Mouse (Mus musculus) liver, embryonic 13.5 days (tissue): ENCODE measurements around the gene Cep19. TPM values are rescaled to one million over a fixed set of nuclear protein-coding genes. Genes with fewer than 3 reads are reported as not detected.
A peak's percentile ranks its signal among the peaks of the same experiment; 100 is the strongest.
"Not testable (repeated sequence)": the region's sequence is repeated elsewhere in the genome, so short reads cannot be mapped to it uniquely, and the experiment has no call there.

Experiments used
- ATAC-seq: fragments of 200-750 bp; cut with Nextera tagmentation; 2 replicates; pipeline ENCODE4 v1.8.0; 2017; ENCODE audit warnings: low read depth, mild to moderate bottlenecking, moderate number of reproducible peaks, moderate library complexity
- DNase-seq: peaks from one replicate; pipeline ENCODE4 v3.0.0; 2022
- H3K27ac ChIP-seq: fragments of 300-500 bp; sonication (generic); 2 replicates; pipeline ENCODE4 v1.5.1; 2015; ENCODE audit warnings: moderate library complexity, mild to moderate bottlenecking, inconsistent platforms
- H3K27me3 ChIP-seq: fragments of 300-500 bp; sonication (generic); 2 replicates; pipeline ENCODE4 v1.6.1; 2015; ENCODE audit warnings: mild to moderate bottlenecking, inconsistent platforms
- H3K36me3 ChIP-seq: fragments of 300-500 bp; sonication (generic); 2 replicates; pipeline ENCODE4 v1.6.1; 2015; ENCODE audit warnings: mild to moderate bottlenecking, inconsistent platforms
- H3K4me1 ChIP-seq: fragments of 300-500 bp; sonication (generic); replicated peaks from 2 replicates; pipeline ENCODE4 v1.6.1; 2015; ENCODE audit warnings: inconsistent platforms
- H3K4me2 ChIP-seq: fragments of 300-500 bp; sonication (generic); 2 replicates; pipeline ENCODE4 v1.6.1; 2015; ENCODE audit warnings: inconsistent platforms, mild to moderate bottlenecking, moderate library complexity
- H3K4me3 ChIP-seq: fragments of 300-500 bp; sonication (generic); replicated peaks from 2 replicates; pipeline ENCODE4 v1.5.1; 2015; ENCODE audit warnings: mild to moderate bottlenecking, inconsistent platforms
- H3K9ac ChIP-seq: fragments of 300-500 bp; sonication (generic); 2 replicates; pipeline ENCODE4 v1.6.1; 2015; ENCODE audit warnings: mild to moderate bottlenecking, inconsistent platforms
- H3K9me3 ChIP-seq: fragments of 300-500 bp; sonication (generic); replicated peaks from 2 replicates; pipeline ENCODE4 v1.6.1; 2016; ENCODE audit warnings: inconsistent platforms
- WGBS: fragments of 180-500 bp; shearing (Covaris S2); methylation state at CpG from one replicate; pipeline ENCODE4 v1.1.7; 2015; ENCODE audit not compliant: insufficient replicate concordance; 5-methylcytosine and 5-hydroxymethylcytosine counted together
- polyA plus RNA-seq: library from polyadenylated mRNA; unstranded; fragments of >200 nt; fragmentation: Nextera tagmentation; extraction: Ambion mirVana; gene quantifications from 2 replicates; pipeline ENCODE4 v1.2.1, GENCODE M21; 2015

Gene Cep19
- 6.2 and 8.0 TPM in 2 replicates for polyA plus RNA-seq

DNA sequence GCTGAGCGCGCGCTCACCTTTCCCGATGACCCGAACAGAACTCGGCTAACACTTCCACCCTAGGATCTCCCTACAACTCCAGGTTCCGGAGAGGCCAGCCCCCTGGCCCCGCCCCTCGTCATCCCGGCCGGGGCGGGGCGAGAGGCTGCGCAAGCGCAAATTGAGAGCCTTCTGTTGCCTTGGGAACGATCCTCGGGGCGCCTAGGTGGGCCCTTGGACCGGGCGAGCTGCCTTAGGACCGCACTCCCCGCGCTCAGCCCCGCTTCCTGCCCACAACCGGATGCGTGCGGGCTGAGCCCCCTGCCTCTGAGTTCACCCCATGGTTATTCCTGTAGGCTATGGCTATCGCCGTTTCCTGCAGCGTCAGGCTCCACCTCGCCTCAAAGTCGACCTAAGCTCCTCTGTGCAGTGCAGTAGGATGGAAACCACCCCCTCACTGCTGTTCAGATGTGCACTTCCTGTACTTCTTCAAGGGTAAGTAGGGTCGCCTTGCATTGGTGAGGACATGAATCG lies at the start of gene Cep19, which contains the start of gene Pigx:
TSS of gene Cep19 (plus strand) at position 163 of the 513 bp plus-strand sequence.
TSS of gene Pigx (minus strand) at position 103 of the 513 bp plus-strand sequence.
- under 1% methylated on average over 34 of the region's 34 CpGs for WGBS

DNA sequence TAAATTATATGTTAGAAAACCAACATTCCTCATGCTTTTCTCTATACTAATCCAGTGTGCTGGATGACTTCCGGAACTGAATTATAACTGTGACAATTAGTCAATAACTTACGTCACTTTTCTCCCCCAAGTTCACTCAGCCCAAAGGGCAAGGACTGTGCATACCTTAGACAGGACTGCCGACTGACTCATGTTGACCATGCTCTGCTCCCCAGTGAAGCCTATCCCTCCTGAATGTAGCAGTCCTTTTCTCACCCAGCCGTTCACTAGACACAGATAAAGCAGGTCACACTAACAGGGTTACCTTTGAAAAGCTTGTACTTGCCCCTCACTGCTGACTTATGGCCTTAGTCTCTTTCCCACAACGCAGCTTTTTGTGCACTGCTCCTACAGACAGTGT lies 40.8 kb upstream of the Cep19 start:
- no peaks in the 10 kb centered on the region for H3K9me3 ChIP-seq
- peak; percentile 36; the same call in 1 of the 2 replicates for ATAC-seq
- no peaks in the 10 kb centered on the region for H3K36me3 ChIP-seq
- no peak overlapping the region for H3K4me3 ChIP-seq
- no peak overlapping the region for H3K27ac ChIP-seq
- H3K27me3 ChIP-seq: no peaks in the 10 kb centered on the region
- H3K4me1 ChIP-seq: peaks cover 38% of the 10 kb centered on the region
- H3K4me2 ChIP-seq: no peak overlapping the region
- DNase-seq: no peak
- no peak overlapping the region for H3K9ac ChIP-seq
- 67% methylated on average over 5 of the region's 5 CpGs for WGBS

More for the DNA sequence above, at the start of gene Cep19, which contains the start of gene Pigx:
- H3K9ac ChIP-seq: peak within 1 kb of the TSS; percentile 91
- ATAC-seq (peak; percentile 95), DNase-seq (peak; percentile 87)
- peak within 1 kb of the TSS; percentile 98 for H3K4me2 ChIP-seq
- H3K27ac ChIP-seq: peak within 1 kb of the TSS; percentile 80
- H3K27me3 ChIP-seq: no peaks in the 10 kb centered on the region
- peak within 1 kb of the TSS; percentile 93 for H3K4me3 ChIP-seq
- H3K4me1 ChIP-seq: peaks cover 18% of the 10 kb centered on the region
- 0 out of 2 replicates have a peak, but pooled peaks cover 4% of the 10 kb centered on the region for H3K36me3 ChIP-seq
- no peaks in the 10 kb centered on the region for H3K9me3 ChIP-seq

DNA sequence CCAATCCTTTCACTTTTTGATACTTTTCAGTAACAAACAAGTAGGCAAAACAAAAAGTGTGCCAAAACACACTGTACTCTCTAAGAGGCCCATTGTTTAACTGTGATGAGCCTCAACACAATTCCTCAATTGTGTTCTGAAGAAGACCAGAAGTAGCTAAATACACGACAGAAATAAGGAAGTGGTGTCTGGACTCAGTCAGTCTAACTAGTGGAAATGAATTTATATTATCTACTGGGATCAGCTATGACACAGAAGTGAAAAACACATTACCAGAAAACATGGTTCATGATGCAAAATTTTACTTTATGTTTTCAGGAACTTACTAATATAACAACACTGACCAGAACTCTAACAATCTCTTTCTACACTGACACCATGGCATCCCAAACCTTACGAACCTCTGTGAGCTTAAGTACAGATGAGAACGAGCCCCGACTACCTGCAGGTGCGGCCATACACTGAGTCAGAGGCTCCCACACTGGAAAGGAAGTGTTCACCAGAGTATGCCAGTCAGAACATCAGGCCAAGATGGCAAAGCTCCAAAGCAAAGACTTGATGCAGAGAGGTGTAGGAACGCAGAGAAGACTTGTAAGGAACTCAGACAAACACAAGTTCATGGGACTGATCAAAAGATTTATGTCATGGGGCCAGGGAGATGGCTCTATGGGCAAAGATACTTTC lies 39.6 kb upstream of the Cep19 start:
- no peak for ATAC-seq

DNA sequence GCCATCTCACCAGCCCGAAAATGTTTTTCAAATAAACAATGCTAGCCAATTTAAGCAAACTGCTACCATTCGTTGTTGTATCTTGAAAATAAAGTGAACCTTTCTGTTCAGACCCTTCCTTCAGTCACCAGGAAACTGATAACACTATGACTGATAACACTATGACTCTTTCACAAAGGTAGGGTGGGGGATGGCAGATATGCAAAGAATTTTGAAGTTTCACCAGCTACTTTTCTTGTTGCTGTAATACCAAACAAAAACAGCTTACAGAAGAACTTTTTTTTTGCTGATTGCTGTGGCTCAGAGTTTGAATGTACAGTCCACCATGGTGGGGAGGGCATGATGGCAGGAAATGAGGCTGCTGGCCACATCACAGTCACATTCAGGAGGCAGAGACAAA lies 37.4 kb upstream of the Cep19 start:
- Histone ChIP-seq H3K9me3 (no peaks in the 10 kb centered on the region), H3K36me3 (no peaks in the 10 kb centered on the region), H3K4me3 (no peak overlapping the region), H3K4me2 (0 out of 2 replicates have a peak overlapping the region, but pooled peaks have one; percentile 15), H3K27ac (no peak overlapping the region), H3K9ac (no peak overlapping the region), H3K4me1 (peaks cover 55% of the 10 kb centered on the region), H3K27me3 (no peaks in the 10 kb centered on the region)
- no peak for ATAC-seq
- WGBS: 38% methylated on average over 2 of the region's 2 CpGs
- DNase-seq: no peak

More for the DNA sequence above, 39.6 kb upstream of the Cep19 start:
- no peak overlapping the region for H3K4me3 ChIP-seq
- no peaks in the 10 kb centered on the region for H3K9me3 ChIP-seq
- 46% methylated on average over 6 of the region's 6 CpGs for WGBS
- H3K36me3 ChIP-seq: no peaks in the 10 kb centered on the region
- no peak overlapping the region for H3K9ac ChIP-seq
- no peaks in the 10 kb centered on the region for H3K27me3 ChIP-seq
- peaks cover 39% of the 10 kb centered on the region for H3K4me1 ChIP-seq
- DNase-seq: no peak
- no peak overlapping the region for H3K4me2 ChIP-seq
- no peak overlapping the region for H3K27ac ChIP-seq

DNA sequence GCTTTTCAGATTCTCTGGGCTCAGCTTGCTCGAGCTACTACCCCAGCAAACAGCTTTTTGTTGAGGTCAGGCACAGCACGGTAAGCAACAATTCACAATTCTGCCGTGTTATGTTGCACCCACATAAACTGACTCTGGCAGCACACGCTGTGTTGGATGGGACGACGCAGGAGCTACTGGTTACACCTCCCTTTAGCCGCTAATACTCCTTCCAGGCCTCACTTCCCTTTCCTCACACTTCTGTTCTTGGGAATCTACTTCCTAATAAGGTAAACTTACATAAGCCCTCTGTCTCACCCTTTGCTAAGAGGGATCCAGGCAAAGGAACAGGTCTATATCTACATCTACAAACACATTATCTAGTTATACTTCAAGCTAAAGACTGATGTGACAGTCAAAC lies 35.7 kb upstream of the Cep19 start:
- H3K9ac ChIP-seq: no peak overlapping the region
- WGBS: 57% methylated on average over 7 of the region's 7 CpGs
- no peaks in the 10 kb centered on the region for H3K27me3 ChIP-seq
- H3K4me2 ChIP-seq: no peak overlapping the region
- DNase-seq: no peak
- H3K4me3 ChIP-seq: no peak overlapping the region
- no peaks in the 10 kb centered on the region for H3K36me3 ChIP-seq
- H3K4me1 ChIP-seq: peaks cover 53% of the 10 kb centered on the region
- ATAC-seq: no peak
- H3K9me3 ChIP-seq: no peaks in the 10 kb centered on the region
- H3K27ac ChIP-seq: no peak overlapping the region

DNA sequence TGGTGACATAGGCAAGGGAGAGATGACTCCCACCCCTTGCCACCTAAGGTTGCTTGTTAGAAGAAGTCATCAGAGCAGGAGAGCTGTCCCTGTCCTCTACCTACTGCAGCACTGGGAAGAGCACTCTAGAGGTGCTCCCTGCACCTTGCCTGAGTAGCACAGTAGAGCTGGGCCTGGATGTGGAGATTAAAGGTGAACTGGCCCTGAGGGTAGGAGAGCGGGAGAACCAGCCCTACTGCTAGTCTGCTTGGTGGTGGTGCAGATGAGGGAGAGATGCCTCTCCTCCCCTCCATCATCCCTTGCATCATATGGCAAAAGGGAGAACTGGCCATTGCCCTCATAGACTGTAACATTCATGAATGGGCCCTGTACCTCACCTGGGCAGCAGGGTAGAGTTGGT lies 32.7 kb upstream of the Cep19 start:
- no peaks in the 10 kb centered on the region for H3K36me3 ChIP-seq
- H3K27me3 ChIP-seq: no peaks in the 10 kb centered on the region
- no peak for ATAC-seq
- no peak overlapping the region for H3K4me3 ChIP-seq
- DNase-seq: no peak
- H3K9ac ChIP-seq: no peak overlapping the region
- WGBS: 74% methylated on average over 1 of the region's 1 CpGs
- H3K4me1 ChIP-seq: peaks cover 54% of the 10 kb centered on the region
- H3K9me3 ChIP-seq: no peaks in the 10 kb centered on the region
- H3K27ac ChIP-seq: no peak overlapping the region
- no peak overlapping the region for H3K4me2 ChIP-seq

DNA sequence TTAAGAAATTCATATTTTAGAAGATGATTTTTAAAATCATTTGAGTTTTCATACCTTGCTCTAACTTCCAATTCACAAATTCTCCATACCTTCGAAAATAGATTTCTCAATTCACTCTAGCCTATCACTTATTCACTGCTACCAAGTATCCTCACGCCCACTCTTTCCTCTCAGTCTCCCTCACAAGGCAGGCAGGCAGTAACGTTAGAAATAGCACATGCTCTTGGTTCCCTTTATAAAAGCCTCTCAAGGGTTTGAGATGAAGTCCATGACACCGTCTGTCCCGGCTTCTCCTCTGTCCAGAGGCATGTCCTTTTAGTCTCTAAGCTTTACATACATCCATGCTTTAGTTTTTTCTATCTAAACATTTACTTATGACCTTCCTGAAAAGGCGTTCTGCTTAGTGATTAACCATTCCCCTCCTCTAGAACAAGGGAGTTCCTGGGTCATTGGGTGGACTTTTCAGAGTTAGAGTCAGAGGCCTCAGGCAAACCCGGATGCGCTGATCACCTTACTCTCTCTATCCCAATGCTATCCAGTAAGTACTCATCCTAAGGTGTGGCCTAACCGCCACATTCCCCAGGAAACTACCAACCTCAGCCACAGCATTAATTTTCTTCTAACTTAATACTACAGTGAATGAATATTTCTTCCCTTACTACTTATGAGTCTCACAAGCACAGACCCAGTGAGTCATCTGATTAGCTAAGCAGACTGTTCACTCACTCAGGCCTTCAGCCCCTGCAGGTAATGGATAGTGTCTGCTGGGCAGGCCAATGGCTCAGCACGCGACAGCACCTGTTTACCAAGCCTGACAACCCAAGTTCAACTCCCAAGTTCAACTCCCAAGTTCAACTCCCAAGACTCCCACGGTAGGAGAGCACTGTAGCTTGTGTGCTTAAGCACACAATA lies 31.0 kb upstream of the Cep19 start:
- H3K27ac ChIP-seq: peak overlapping the region; percentile 29; the same call in 1 of the 2 replicates

DNA sequence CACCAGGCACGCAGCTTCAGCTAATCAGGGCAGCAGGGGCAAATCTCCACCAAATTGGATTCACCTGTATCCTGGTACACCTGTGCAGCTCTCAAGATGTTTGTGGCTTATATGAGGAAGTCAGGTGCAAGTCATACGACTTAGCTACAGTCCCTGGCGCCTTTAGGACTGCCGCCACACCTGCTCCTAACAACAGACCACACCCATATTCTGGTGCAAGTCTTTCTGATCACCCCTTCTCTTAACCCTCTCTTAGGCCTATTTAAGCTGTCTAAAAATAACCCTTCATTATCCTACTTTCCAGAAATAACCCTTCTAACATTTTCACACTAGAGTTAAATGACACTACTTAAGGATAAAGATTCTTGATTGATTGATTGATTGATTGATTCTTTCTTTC lies 29.5 kb upstream of the Cep19 start:
- H3K4me1 ChIP-seq: peaks cover 39% of the 10 kb centered on the region
- not testable (repeated sequence) for H3K36me3 ChIP-seq, DNase-seq, H3K9ac ChIP-seq, H3K27ac ChIP-seq, H3K4me3 ChIP-seq, H3K4me2 ChIP-seq, H3K9me3 ChIP-seq, H3K27me3 ChIP-seq, ATAC-seq
- WGBS: 58% methylated on average over 4 of the region's 4 CpGs

More for the DNA sequence above, 31.0 kb upstream of the Cep19 start:
- Histone ChIP-seq H3K27me3 (no peaks in the 10 kb centered on the region), H3K36me3 (no peaks in the 10 kb centered on the region), H3K4me2 (no peak overlapping the region), H3K4me1 (peaks cover 42% of the 10 kb centered on the region), H3K9ac (no peak overlapping the region), H3K9me3 (no peaks in the 10 kb centered on the region), H3K4me3 (no peak overlapping the region)
- WGBS: 69% methylated on average over 12 of the region's 12 CpGs
- ATAC-seq (no peak), DNase-seq (no peak)

DNA sequence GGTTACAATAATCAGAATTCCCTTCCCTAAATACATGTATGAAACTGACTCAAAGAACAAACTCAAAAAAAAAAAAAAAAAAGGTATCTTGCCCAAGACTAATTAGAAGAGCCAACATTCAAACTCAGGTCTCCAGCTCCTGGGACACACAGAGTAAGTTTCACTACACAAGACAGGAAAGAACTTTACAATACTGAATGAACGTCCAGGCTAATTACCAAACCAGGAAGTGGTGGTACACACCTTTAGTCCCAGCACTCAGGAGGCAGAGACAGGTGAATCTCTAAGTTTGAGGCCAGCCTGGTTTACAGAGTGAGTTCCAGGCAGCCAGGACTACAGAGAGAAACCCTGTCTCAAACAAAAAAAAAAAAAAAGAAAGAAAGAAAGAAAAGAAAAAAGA lies 23.8 kb upstream of the Cep19 start:
- no peak overlapping the region for H3K4me2 ChIP-seq
- H3K36me3 ChIP-seq: no peaks in the 10 kb centered on the region
- H3K4me1 ChIP-seq: peaks cover 42% of the 10 kb centered on the region
- no peaks in the 10 kb centered on the region for H3K27me3 ChIP-seq
- no peak overlapping the region for H3K4me3 ChIP-seq
- WGBS: 29% methylated on average over 1 of the region's 1 CpGs
- DNase-seq (no peak), ATAC-seq (no peak)
- H3K27ac ChIP-seq: no peak overlapping the region
- H3K9ac ChIP-seq: no peak overlapping the region
- no peaks in the 10 kb centered on the region for H3K9me3 ChIP-seq

DNA sequence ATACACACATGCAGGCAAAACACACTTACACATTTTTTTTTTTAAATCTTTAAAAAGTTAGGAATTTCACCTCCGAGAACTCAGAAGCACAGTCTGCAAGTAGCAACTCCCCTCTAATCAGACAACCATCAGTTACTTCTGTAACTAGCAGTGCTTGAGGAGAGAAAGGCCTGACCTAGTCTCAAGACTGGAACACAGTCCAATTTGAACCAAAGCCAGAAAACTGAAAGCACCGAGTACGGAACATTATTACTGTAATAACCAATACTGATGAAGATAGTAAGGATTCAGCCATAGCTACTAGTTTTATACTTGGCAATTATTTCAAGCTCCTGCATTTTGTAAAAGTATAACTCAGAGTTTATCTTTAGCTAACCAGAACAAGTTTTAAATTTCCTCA lies 23.2 kb upstream of the Cep19 start:
- WGBS: 77% methylated on average over 3 of the region's 3 CpGs
- no peak overlapping the region; the same call in 1 of the 2 replicates for H3K4me2 ChIP-seq
- no peak overlapping the region for H3K4me3 ChIP-seq
- no peak overlapping the region for H3K9ac ChIP-seq
- H3K4me1 ChIP-seq: peaks cover 40% of the 10 kb centered on the region
- ATAC-seq (no peak), DNase-seq (no peak)
- H3K27me3 ChIP-seq: no peaks in the 10 kb centered on the region
- no peak overlapping the region for H3K27ac ChIP-seq
- no peaks in the 10 kb centered on the region for H3K36me3 ChIP-seq
- no peaks in the 10 kb centered on the region for H3K9me3 ChIP-seq
